Mouse (Mus musculus) heart, postnatal 14 days (tissue): ENCODE data around the gene Tmem266. TPM values are rescaled to one million over a fixed set of nuclear protein-coding genes. Genes with fewer than 3 reads are reported as not detected.

Source experiments
- DNase-seq, 2 experiments: peaks; one replicate each; pipeline ENCODE4 v3.0.0; 2021 to 2022
- intact Hi-C: fragments of 180-260 bp; cut with DNase I; formaldehyde crosslinking; loops from one replicate; pipeline ENCODE4 v1.15.1; 2025
- total RNA-seq, 2 experiments: library from RNA; stranded (reverse); gene quantifications; 2 replicates each; pipeline ENCODE4 v1.2.3; 2021

Tmem266 gene
- total RNA-seq, 2 experiments from 2014 or later: 1.1 to 1.2 TPM

GRCm38 (mm10) chr9:55328151-55328918 lies 1.6 kb downstream of the Tmem266 start:
- intact Hi-C loops: loop anchor here (5.0 kb wide), 1 partner anchor 64 kb away; no protein-coding TSS in a partner anchor
- DNase-seq: no peak

GRCm38 (mm10) chr9:55329401-55329800 lies 2.7 kb downstream of the Tmem266 start:
- intact Hi-C loops: loop anchor here (5.0 kb wide), 1 partner anchor 63 kb away; no protein-coding TSS in a partner anchor
- no peak for DNase-seq

GRCm38 (mm10) chr9:55332476-55332875 lies 5.8 kb downstream of the Tmem266 start:
- intact Hi-C loops: loop anchor here (10.0 kb wide), 1 partner anchor 212 kb away; no protein-coding TSS in a partner anchor
- no peak for DNase-seq

- DNase-seq: peak; percentile 14 to 42
- intact Hi-C loops: loop anchor here (10.0 kb wide), 1 partner anchor 212 kb away; no protein-coding TSS in a partner anchor
Measured at GRCm38 (mm10) chr9:55332949-55333348, 6.2 kb downstream of the Tmem266 start.

GRCm38 (mm10) chr9:55344165-55344564 lies 17.5 kb downstream of the Tmem266 start:
- intact Hi-C loops: no loop called here

GRCm38 (mm10) chr9:55345332-55345731 lies 18.6 kb downstream of the Tmem266 start:
- intact Hi-C loops: no loop called here
- no peak for DNase-seq

More at GRCm38 (mm10) chr9:55344165-55344564, 17.5 kb downstream of the Tmem266 start:
- DNase-seq: no peak

GRCm38 (mm10) chr9:55348664-55349063 lies 22.0 kb downstream of the Tmem266 start:
- no peak for DNase-seq
- intact Hi-C loops: no loop called here

GRCm38 (mm10) chr9:55354686-55355085 lies 28.0 kb downstream of the Tmem266 start:
- intact Hi-C loops: no loop called here
- no peak for DNase-seq

- no peak for DNase-seq
- intact Hi-C loops: no loop called here
Measured at GRCm38 (mm10) chr9:55355270-55355834, 28.6 kb downstream of the Tmem266 start.

GRCm38 (mm10) chr9:55357164-55357563 lies 30.5 kb downstream of the Tmem266 start:
- no peak for DNase-seq
- intact Hi-C loops: no loop called here

GRCm38 (mm10) chr9:55360372-55360771 lies 33.7 kb downstream of the Tmem266 start:
- intact Hi-C loops: no loop called here
- DNase-seq: no peak

- intact Hi-C loops: no loop called here
- no peak for DNase-seq
Measured at GRCm38 (mm10) chr9:55360861-55361260, 34.1 kb downstream of the Tmem266 start.

- intact Hi-C loops: no loop called here
Measured at GRCm38 (mm10) chr9:55361969-55362368, 35.3 kb downstream of the Tmem266 start.

GRCm38 (mm10) chr9:55363707-55364106 lies 37.0 kb downstream of the Tmem266 start:
- intact Hi-C loops: no loop called here
- DNase-seq: no peak

More at GRCm38 (mm10) chr9:55361969-55362368, 35.3 kb downstream of the Tmem266 start:
- no peak for DNase-seq

GRCm38 (mm10) chr9:55368011-55368410 lies 41.3 kb downstream of the Tmem266 start:
- intact Hi-C loops: no loop called here
- no peak for DNase-seq

GRCm38 (mm10) chr9:55371908-55372307 lies 45.2 kb downstream of the Tmem266 start:
- intact Hi-C loops: no loop called here
- DNase-seq: no peak

GRCm38 (mm10) chr9:55377603-55378250 lies 51.0 kb downstream of the Tmem266 start:
- DNase-seq: no peak
- intact Hi-C loops: no loop called here

- intact Hi-C loops: no loop called here
- no peak for DNase-seq
Measured at GRCm38 (mm10) chr9:55381456-55381855, 54.7 kb downstream of the Tmem266 start.

- peak; percentile 23 to 50 for DNase-seq
- intact Hi-C loops: no loop called here
Measured at GRCm38 (mm10) chr9:55382441-55382840, 55.7 kb downstream of the Tmem266 start.

- DNase-seq: no peak
- intact Hi-C loops: no loop called here
Measured at GRCm38 (mm10) chr9:55386117-55386516, 59.4 kb downstream of the Tmem266 start.

- intact Hi-C loops: no loop called here
- DNase-seq: no peak
Measured at GRCm38 (mm10) chr9:55387862-55388505, 61.3 kb downstream of the Tmem266 start.
